In genomic region chr8:114883967-114884366, GRCm38 (mm10) we compare ENCODE assay signal across 9 mouse cellular contexts.
DNase-seq lines count a peak whose midpoint lies in the region; ATAC-seq and TF ChIP-seq lines count a peak whose summit lies in the region.
"Had no signal": no experiment of that assay in that cellular context is flagged by ENCODE, and none has a peak within 500 bp of the region (broad histone marks: within the 10 kb centered on the region; RNA-seq: fewer than 3 reads in every experiment).

No protein-coding gene starts in this region.

- in situ Hi-C loops in Patski (cut with MboI; ENCODE audit: low pct_unique_long_range_greater_than_20kb), result no loop called here

- intact Hi-C loops in heart, adult 2 months (cut with DNase I), result no loop called here
- intact Hi-C loops in heart, postnatal 10 days (cut with DNase I), result no loop called here

- H3K27me3 ChIP-seq in heart, adult 2 months (ENCODE audit: control insufficient read depth, insufficient read depth, low read length), result no peaks in the 10 kb centered on the region
- H3K27me3 ChIP-seq in lung, postnatal 0 days (replicated peaks; ENCODE audit: insufficient read depth, low read length), result no peaks in the 10 kb centered on the region
- H3K27me3 ChIP-seq in Patski, result no peaks in the 10 kb centered on the region
- no peaks in the 10 kb centered on the region for H3K27me3 ChIP-seq in stomach, postnatal 0 days (ENCODE audit: control insufficient read depth, insufficient read depth, low read length)

- no peaks in the 10 kb centered on the region for H3K4me1 ChIP-seq in heart, adult 2 months (ENCODE audit: control insufficient read depth, insufficient read depth, low read length)
- H3K4me1 ChIP-seq in lung, postnatal 0 days (ENCODE audit: insufficient read depth, low read depth, low read length), result no peaks in the 10 kb centered on the region
- H3K4me1 ChIP-seq in stomach, postnatal 0 days (replicated peaks; ENCODE audit: control insufficient read depth, insufficient read depth), result no peaks in the 10 kb centered on the region

- H3K9me3 ChIP-seq in lung, postnatal 0 days (ENCODE audit: low read length), result no peaks in the 10 kb centered on the region
- H3K9me3 ChIP-seq in stomach, postnatal 0 days (ENCODE audit: control insufficient read depth, low read length), result no peaks in the 10 kb centered on the region
- H3K9me3 ChIP-seq: midbrain, embryonic 12.5 days had no signal

- TF ChIP-seq POLR2A in heart, adult 2 months (IDR thresholded peaks at IDR 0.05; ENCODE audit: insufficient read depth, low read depth, low read length), result no peak

- H3K27ac ChIP-seq in heart, adult 2 months, result no peak overlapping the region
- no peak overlapping the region for H3K27ac ChIP-seq in lung, postnatal 0 days (ENCODE audit: low read length)
- H3K27ac ChIP-seq in stomach, postnatal 0 days (replicated peaks), result no peak overlapping the region
- H3K27ac ChIP-seq: midbrain, embryonic 12.5 days had no signal

- DNase-seq in heart, adult 2 months, result no peak
- no peak for DNase-seq in heart, postnatal 10 days
- DNase-seq in lung, postnatal 0 days (ENCODE audit: low spot score), result no peak
- no peak for DNase-seq in lung, adult 18-20 months
- no peak for DNase-seq in Patski (ENCODE audit: low read depth, low spot score)
- no peak for DNase-seq in stomach, postnatal 0 days (ENCODE audit: low spot score)
- no peak for DNase-seq in urinary bladder, adult 2 months (ENCODE audit: low spot score)
- no peak for DNase-seq in cerebellum, adult 11 months

- no peak for TF ChIP-seq EP300 in heart, adult 2 months (IDR thresholded peaks at IDR 0.05; ENCODE audit: insufficient read depth, low read depth, low read length)
- no peak for TF ChIP-seq EP300 in lung, postnatal 0 days (IDR thresholded peaks at IDR 0.05)
- TF ChIP-seq EP300 in stomach, postnatal 0 days (optimal IDR thresholded peaks at IDR 0.05), result no peak

- H3K36me3 ChIP-seq in heart, adult 2 months (ENCODE audit: control insufficient read depth, insufficient read depth, low read length), result no peaks in the 10 kb centered on the region
- no peaks in the 10 kb centered on the region for H3K36me3 ChIP-seq in lung, postnatal 0 days (ENCODE audit: insufficient read depth, low read length)
- H3K36me3 ChIP-seq in stomach, postnatal 0 days (ENCODE audit: control insufficient read depth, insufficient read depth, low read length), result no peaks in the 10 kb centered on the region
- H3K36me3 ChIP-seq: midbrain, embryonic 12.5 days had no signal

- POLR2A ChIA-PET in Patski (lab: Charles Lee), result no interaction called here

- CTCF ChIA-PET in Patski (lab: Charles Lee), result interaction anchor here (1.0 kb wide), 1 partner anchor 20 kb away, joined by 3 read pairs; no protein-coding TSS in a partner anchor

- no peak overlapping the region for H3K9ac ChIP-seq in heart, adult 2 months (ENCODE audit: low read depth, low read length)
- H3K9ac ChIP-seq in lung, postnatal 0 days (replicated peaks; ENCODE audit: low read depth), result no peak overlapping the region
- no peak overlapping the region for H3K9ac ChIP-seq in stomach, postnatal 0 days (ENCODE audit: low read length)
- H3K9ac ChIP-seq: midbrain, embryonic 12.5 days had no signal

- H3K4me2 ChIP-seq in lung, postnatal 0 days (replicated peaks; ENCODE audit: low read depth, low read length), result no peak overlapping the region
- H3K4me2 ChIP-seq in stomach, postnatal 0 days (replicated peaks; ENCODE audit: low read depth), result no peak overlapping the region
- H3K4me2 ChIP-seq: midbrain, embryonic 12.5 days had no signal

- H3K79me2 ChIP-seq in heart, adult 2 months (replicated peaks; ENCODE audit: control insufficient read depth, insufficient read depth, low read length), result no peaks in the 10 kb centered on the region

- WGBS in heart, adult 2 months, result 88% methylated on average over 9 of the region's 9 CpGs
- WGBS in lung, postnatal 0 days, result 81% methylated on average over 9 of the region's 9 CpGs
- WGBS in stomach, postnatal 0 days, result 78% methylated on average over 9 of the region's 9 CpGs

- TF ChIP-seq CTCF in heart, adult 2 months (IDR thresholded peaks at IDR 0.05), result peak; percentile 42
- peak; percentile 66 for TF ChIP-seq CTCF in lung, postnatal 0 days (IDR thresholded peaks at IDR 0.05)
- peak; percentile 56 for TF ChIP-seq CTCF in Patski (IDR thresholded peaks at IDR 0.05)
- TF ChIP-seq CTCF in stomach, postnatal 0 days (IDR thresholded peaks at IDR 0.05; ENCODE audit: low read depth), result peak; percentile 60

- no peak overlapping the region for H3K4me3 ChIP-seq in heart, adult 2 months
- no peak overlapping the region for H3K4me3 ChIP-seq in lung, postnatal 0 days (ENCODE audit: low read depth, low read length)
- no peak overlapping the region for H3K4me3 ChIP-seq in stomach, postnatal 0 days (ENCODE audit: low read depth, low read length)
- H3K4me3 ChIP-seq: midbrain, embryonic 12.5 days had no signal

- no peak for ATAC-seq in lung, postnatal 0 days
- no peak for ATAC-seq in Patski
- no peak for ATAC-seq in stomach, postnatal 0 days (ENCODE audit: low FRiP score, low TSS enrichment)
